Mouse (Mus musculus): ENCODE data around the gene Tmem189. TPM values are rescaled to one million over a fixed set of nuclear protein-coding genes. Genes with fewer than 3 reads are reported as not detected.
"Not testable (repeated sequence)": the region's sequence is repeated elsewhere in the genome, so short reads cannot be mapped to it uniquely, and the experiment has no call there.

The Tmem189 gene
- polyA plus RNA-seq, 1 experiment from 2014 or later: 47.3 TPM

GRCm38 (mm10) chr2:167624368-167625075 lies 65.1 kb downstream of the Tmem189 start:
- Histone ChIP-seq H3K36me3 (peaks cover 24% of the 10 kb centered on the region), H3K27ac (no peak overlapping the region), H3K9ac (no peak overlapping the region), H3K9me3 (replicated peaks) (no peaks in the 10 kb centered on the region), H3K4me1 (peaks cover 57% of the 10 kb centered on the region), H3K4me3 (replicated peaks) (no peak overlapping the region), H3K27me3 (no peaks in the 10 kb centered on the region), H3K4me2 (no peak overlapping the region)
- ATAC-seq (replicated peaks; ENCODE audit: low FRiP score): no peak
- 93% methylated on average over 5 of the region's 6 CpGs for WGBS

- WGBS: 57% methylated on average over 5 of the region's 5 CpGs
- Histone ChIP-seq H3K9ac (no peak overlapping the region), H3K4me2 (no peak overlapping the region), H3K36me3 (peaks cover 18% of the 10 kb centered on the region), H3K4me3 (replicated peaks) (no peak overlapping the region), H3K27me3 (no peaks in the 10 kb centered on the region), H3K9me3 (replicated peaks) (no peaks in the 10 kb centered on the region), H3K4me1 (peaks cover 49% of the 10 kb centered on the region), H3K27ac (0 out of 2 replicates have a peak overlapping the region, but pooled peaks have one; percentile 27)
- ATAC-seq (replicated peaks; ENCODE audit: low FRiP score): no peak
Observed at GRCm38 (mm10) chr2:167622965-167623364, 66.7 kb downstream of the Tmem189 start.

GRCm38 (mm10) chr2:167622352-167622751 lies 67.3 kb downstream of the Tmem189 start:
- H3K9me3 ChIP-seq (replicated peaks): no peaks in the 10 kb centered on the region
- H3K27me3 ChIP-seq: no peaks in the 10 kb centered on the region
- no peak overlapping the region for H3K4me2 ChIP-seq
- H3K36me3 ChIP-seq: peaks cover 17% of the 10 kb centered on the region
- no peak for ATAC-seq (replicated peaks; ENCODE audit: low FRiP score)
- H3K4me1 ChIP-seq: peaks cover 43% of the 10 kb centered on the region
- 60% methylated on average over 13 of the region's 13 CpGs for WGBS
- no peak overlapping the region for H3K27ac ChIP-seq
- H3K9ac ChIP-seq: no peak overlapping the region
- no peak overlapping the region for H3K4me3 ChIP-seq (replicated peaks)

- Histone ChIP-seq H3K27ac (no peak overlapping the region), H3K4me2 (no peak overlapping the region), H3K27me3 (no peaks in the 10 kb centered on the region), H3K9me3 (replicated peaks) (no peaks in the 10 kb centered on the region), H3K9ac (no peak overlapping the region), H3K4me1 (peaks cover 38% of the 10 kb centered on the region), H3K4me3 (replicated peaks) (no peak overlapping the region), H3K36me3 (peaks cover 18% of the 10 kb centered on the region)
- no peak for ATAC-seq (replicated peaks; ENCODE audit: low FRiP score)
- WGBS: 78% methylated on average over 9 of the region's 9 CpGs
Observed at GRCm38 (mm10) chr2:167621255-167622087, 68.2 kb downstream of the Tmem189 start.

- Histone ChIP-seq H3K27me3 (no peaks in the 10 kb centered on the region), H3K4me2 (no peak overlapping the region), H3K4me1 (peaks cover 18% of the 10 kb centered on the region), H3K27ac (no peak overlapping the region), H3K4me3 (replicated peaks) (no peak overlapping the region), H3K9me3 (replicated peaks) (no peaks in the 10 kb centered on the region), H3K9ac (no peak overlapping the region), H3K36me3 (peaks cover 58% of the 10 kb centered on the region)
- 68% methylated on average over 4 of the region's 4 CpGs for WGBS
- no peak for ATAC-seq (replicated peaks; ENCODE audit: low FRiP score)
Observed at GRCm38 (mm10) chr2:167617472-167617871, 72.2 kb downstream of the Tmem189 start.

- WGBS: 74% methylated on average over 3 of the region's 3 CpGs
- no peak overlapping the region for H3K9ac ChIP-seq
- no peak overlapping the region for H3K4me3 ChIP-seq (replicated peaks)
- H3K36me3 ChIP-seq: peaks cover 62% of the 10 kb centered on the region
- no peak overlapping the region for H3K27ac ChIP-seq
- no peak for ATAC-seq (replicated peaks; ENCODE audit: low FRiP score)
- peaks cover 14% of the 10 kb centered on the region for H3K4me1 ChIP-seq
- H3K9me3 ChIP-seq (replicated peaks): no peaks in the 10 kb centered on the region
- no peaks in the 10 kb centered on the region for H3K27me3 ChIP-seq
- no peak overlapping the region for H3K4me2 ChIP-seq
Observed at GRCm38 (mm10) chr2:167617034-167617433, 72.6 kb downstream of the Tmem189 start.

- not testable (repeated sequence) for ATAC-seq (replicated peaks; ENCODE audit: low FRiP score); H3K27ac ChIP-seq; H3K27me3 ChIP-seq; H3K9me3 ChIP-seq (replicated peaks); H3K9ac ChIP-seq; H3K4me2 ChIP-seq; H3K4me1 ChIP-seq; H3K4me3 ChIP-seq (replicated peaks)
- 94% methylated on average over 7 of the region's 7 CpGs for WGBS
- peaks cover 88% of the 10 kb centered on the region for H3K36me3 ChIP-seq
Observed at GRCm38 (mm10) chr2:167613335-167613734, 76.3 kb downstream of the Tmem189 start.

- ATAC-seq (replicated peaks; ENCODE audit: low FRiP score): no peak
- Histone ChIP-seq H3K4me3 (replicated peaks) (no peak overlapping the region), H3K9ac (no peak overlapping the region), H3K27ac (no peak overlapping the region), H3K36me3 (peaks cover 86% of the 10 kb centered on the region), H3K4me2 (no peak overlapping the region), H3K9me3 (replicated peaks) (no peaks in the 10 kb centered on the region), H3K4me1 (no peaks in the 10 kb centered on the region), H3K27me3 (no peaks in the 10 kb centered on the region)
- WGBS: 93% methylated on average over 14 of the region's 14 CpGs
Observed at GRCm38 (mm10) chr2:167612122-167612521, 77.5 kb downstream of the Tmem189 start.

- no peak overlapping the region for H3K4me2 ChIP-seq
- no peaks in the 10 kb centered on the region for H3K27me3 ChIP-seq
- no peak overlapping the region for H3K9ac ChIP-seq
- H3K4me3 ChIP-seq (replicated peaks): no peak overlapping the region
- H3K9me3 ChIP-seq (replicated peaks): no peaks in the 10 kb centered on the region
- H3K27ac ChIP-seq: no peak overlapping the region
- H3K4me1 ChIP-seq: no peaks in the 10 kb centered on the region
- peaks cover 86% of the 10 kb centered on the region for H3K36me3 ChIP-seq
- WGBS: 90% methylated on average over 10 of the region's 10 CpGs
- ATAC-seq (replicated peaks; ENCODE audit: low FRiP score): no peak
Observed at GRCm38 (mm10) chr2:167611287-167611686, 78.3 kb downstream of the Tmem189 start.

- 86% methylated on average over 4 of the region's 4 CpGs for WGBS
- ATAC-seq (replicated peaks; ENCODE audit: low FRiP score): no peak
- Histone ChIP-seq H3K9ac (no peak overlapping the region), H3K4me3 (replicated peaks) (no peak overlapping the region), H3K36me3 (peaks cover 42% of the 10 kb centered on the region), H3K4me1 (peaks cover 10% of the 10 kb centered on the region), H3K4me2 (no peak overlapping the region), H3K27ac (no peak overlapping the region), H3K27me3 (no peaks in the 10 kb centered on the region), H3K9me3 (replicated peaks) (no peaks in the 10 kb centered on the region)
Observed at GRCm38 (mm10) chr2:167606745-167607123, 82.9 kb downstream of the Tmem189 start.

GRCm38 (mm10) chr2:167605817-167606744 lies 83.5 kb downstream of the Tmem189 start:
- no peak for ATAC-seq (replicated peaks; ENCODE audit: low FRiP score)
- H3K27me3 ChIP-seq: no peaks in the 10 kb centered on the region
- H3K9ac ChIP-seq: no peak overlapping the region
- H3K4me1 ChIP-seq: peaks cover 10% of the 10 kb centered on the region
- 75% methylated on average over 17 of the region's 17 CpGs for WGBS
- H3K4me3 ChIP-seq (replicated peaks): no peak overlapping the region
- peaks cover 36% of the 10 kb centered on the region for H3K36me3 ChIP-seq
- no peak overlapping the region for H3K4me2 ChIP-seq
- H3K9me3 ChIP-seq (replicated peaks): no peaks in the 10 kb centered on the region
- H3K27ac ChIP-seq: no peak overlapping the region
